Mouse (Mus musculus) forebrain, embryonic 11.5 days (tissue): Measurements from ENCODE around the gene Ddr1. TPM values are rescaled to one million over a fixed set of nuclear protein-coding genes. Genes with fewer than 3 reads are reported as not detected.

Source experiments
- polyA plus RNA-seq: library from polyadenylated mRNA; unstranded; fragments of >200 nt; fragmentation: Nextera tagmentation; extraction: Ambion mirVana; gene quantifications from 2 replicates; pipeline ENCODE4 v1.2.1, GENCODE M21; 2014

Gene Ddr1
- polyA plus RNA-seq, 1 experiment from 2014 or later: 144 TPM

Other genes with a start within 250 kb of the Ddr1 start
- 0.07 and 0.12 TPM in 2 replicates for gene H2-Q10, start 234.5 kb downstream of the Ddr1 start, polyA plus RNA-seq
- gene Pou5f1, start 198.6 kb downstream of the Ddr1 start, polyA plus RNA-seq: not detected in 2 replicates
- 58.4 and 59.4 TPM in 2 replicates for gene Tcf19, start 187.8 kb downstream of the Ddr1 start, polyA plus RNA-seq
- gene Cchcr1, start 187.5 kb downstream of the Ddr1 start, polyA plus RNA-seq: 17.7 and 18.2 TPM in 2 replicates
- 1.3 and 1.4 TPM in 2 replicates for gene Psors1c2, start 171.4 kb downstream of the Ddr1 start, polyA plus RNA-seq
- not detected in 2 replicates for gene Cdsn, start 152.5 kb downstream of the Ddr1 start, polyA plus RNA-seq
- gene 2300002M23Rik, start 137.2 kb downstream of the Ddr1 start, polyA plus RNA-seq: not detected in 2 replicates
- not detected in 2 replicates for gene Sfta2, start 103.1 kb downstream of the Ddr1 start, polyA plus RNA-seq
- gene Gm9573, start 78.0 kb downstream of the Ddr1 start, polyA plus RNA-seq: not detected in 2 replicates
- gene Mucl3, start 60.9 kb downstream of the Ddr1 start, polyA plus RNA-seq: 0.07 and 0.13 TPM in 2 replicates
- gene Vars2, start 37.0 kb downstream of the Ddr1 start, polyA plus RNA-seq: 16.2 and 19.5 TPM in 2 replicates
- 41.2 and 47.4 TPM in 2 replicates for gene Gtf2h4, start 30.9 kb downstream of the Ddr1 start, polyA plus RNA-seq
- 2.4 and 3.5 TPM in 2 replicates for gene Ier3, start 117.1 kb upstream of the Ddr1 start, polyA plus RNA-seq
- gene Flot1, start 118.6 kb upstream of the Ddr1 start, polyA plus RNA-seq: 48.5 and 49.5 TPM in 2 replicates
- 1,583 and 1,671 TPM in 2 replicates for gene Tubb5, start 133.7 kb upstream of the Ddr1 start, polyA plus RNA-seq
- gene Mdc1, start 136.9 kb upstream of the Ddr1 start, polyA plus RNA-seq: 27.2 and 29.2 TPM in 2 replicates
- gene Nrm, start 156.7 kb upstream of the Ddr1 start, polyA plus RNA-seq: 65.7 and 68.8 TPM in 2 replicates
- gene Ppp1r18, start 161.0 kb upstream of the Ddr1 start, polyA plus RNA-seq: 25.1 and 28.1 TPM in 2 replicates
- gene Dhx16, start 175.2 kb upstream of the Ddr1 start, polyA plus RNA-seq: 50.3 and 52.9 TPM in 2 replicates
- 26.9 and 29.9 TPM in 2 replicates for gene 2310061I04Rik, start 192.8 kb upstream of the Ddr1 start, polyA plus RNA-seq
- 213 and 224 TPM in 2 replicates for gene Atat1, start 205.5 kb upstream of the Ddr1 start, polyA plus RNA-seq
- 66.1 and 66.8 TPM in 2 replicates for gene Mrps18b, start 211.8 kb upstream of the Ddr1 start, polyA plus RNA-seq
- 52.6 and 59.3 TPM in 2 replicates for gene Ppp1r10, start 211.8 kb upstream of the Ddr1 start, polyA plus RNA-seq